ENCODE assay signal across 15 mouse cellular contexts in genomic region chr8:92167340-92167783, GRCm38 (mm10).
DNase-seq lines count a peak whose midpoint lies in the region; ATAC-seq and TF ChIP-seq lines count a peak whose summit lies in the region.
"Had no signal": no experiment of that assay in that cellular context is flagged by ENCODE, and none has a peak within 500 bp of the region (broad histone marks: within the 10 kb centered on the region; RNA-seq: fewer than 3 reads in every experiment).

No protein-coding gene starts in this region.

- DNase-seq in heart, embryonic 10.5 days (ENCODE audit: low spot score) = no peak
- no peak for DNase-seq in heart, postnatal 36 days
- peak; percentile 32 for DNase-seq in liver, adult 2 months (ENCODE audit: extremely low read depth, low read depth, low spot score)
- DNase-seq in liver, embryonic 11.5 days (ENCODE audit: low spot score) = no peak
- peak; percentile 69 for DNase-seq in forebrain, embryonic 11.5 days (ENCODE audit: low spot score)
- DNase-seq in midbrain, embryonic 14.5 days = peak; percentile 39
- DNase-seq in adrenal gland, adult 8-10 months = no peak
- no peak for DNase-seq in adrenal gland, adult 18-20 months (ENCODE audit: low spot score in 2 of 2)
- DNase-seq: adrenal gland, postnatal 14 days; gastrocnemius, postnatal 14 days; lung, postnatal 10 days had no signal

- no peaks in the 10 kb centered on the region for H3K79me2 ChIP-seq in liver, adult 2 months (ENCODE audit: control insufficient read depth, insufficient read depth, low read length)

- no peak overlapping the region for H3K4me2 ChIP-seq in liver, embryonic 11.5 days
- H3K4me2 ChIP-seq in forebrain, embryonic 11.5 days (ENCODE audit: low read depth, low read length, severe bottlenecking) = peak overlapping the region; percentile 18; the same call in 1 of the 2 replicates
- no peak overlapping the region for H3K4me2 ChIP-seq in midbrain, embryonic 14.5 days (ENCODE audit: low read length)
- H3K4me2 ChIP-seq: heart, embryonic 13.5 days; midbrain, embryonic 12.5 days had no signal

- intact Hi-C loops in heart, postnatal 36 days (cut with DNase I) = no loop called here

- ATAC-seq in liver, embryonic 11.5 days (replicated peaks; ENCODE audit: low FRiP score) = no peak
- peak; percentile 80 for ATAC-seq in forebrain, embryonic 11.5 days (replicated peaks; ENCODE audit: low FRiP score)
- no peak for ATAC-seq in midbrain, embryonic 14.5 days (ENCODE audit: low FRiP score, low TSS enrichment)
- ATAC-seq: intestine, postnatal 0 days had no signal

- H3K9me3 ChIP-seq in heart, embryonic 10.5 days = no peaks in the 10 kb centered on the region
- no peaks in the 10 kb centered on the region for H3K9me3 ChIP-seq in liver, embryonic 11.5 days (ENCODE audit: control insufficient read depth, low read length)
- no peaks in the 10 kb centered on the region for H3K9me3 ChIP-seq in forebrain, embryonic 11.5 days (ENCODE audit: control insufficient read depth, low read length)
- H3K9me3 ChIP-seq in midbrain, embryonic 14.5 days (ENCODE audit: control insufficient read depth, low read length) = no peaks in the 10 kb centered on the region
- H3K9me3 ChIP-seq: heart, embryonic 13.5 days; midbrain, embryonic 12.5 days had no signal

- 49% methylated on average over 4 of the region's 4 CpGs for WGBS in heart, embryonic 10.5 days
- WGBS in liver, adult 2 months = 30% methylated on average over 4 of the region's 4 CpGs
- 49% methylated on average over 4 of the region's 4 CpGs for WGBS in liver, embryonic 11.5 days
- 15% methylated on average over 4 of the region's 4 CpGs for WGBS in forebrain, embryonic 11.5 days
- WGBS in midbrain, embryonic 14.5 days = 35% methylated on average over 4 of the region's 4 CpGs

- H3K27me3 ChIP-seq in heart, embryonic 10.5 days (ENCODE audit: insufficient read depth, poor library complexity, severe bottlenecking) = 0 out of 2 replicates have a peak, but pooled peaks cover 8% of the 10 kb centered on the region
- no peaks in the 10 kb centered on the region for H3K27me3 ChIP-seq in liver, adult 2 months (ENCODE audit: control insufficient read depth, insufficient read depth, low read length)
- no peaks in the 10 kb centered on the region for H3K27me3 ChIP-seq in liver, embryonic 11.5 days (replicated peaks; ENCODE audit: control insufficient read depth, insufficient read depth, low read length)
- peaks cover 35% of the 10 kb centered on the region for H3K27me3 ChIP-seq in forebrain, embryonic 11.5 days (ENCODE audit: control insufficient read depth, insufficient read depth, low read length)
- no peaks in the 10 kb centered on the region for H3K27me3 ChIP-seq in midbrain, embryonic 14.5 days (ENCODE audit: control insufficient read depth, insufficient read depth, low read length)

- TF ChIP-seq CTCF in liver, adult 2 months (IDR thresholded peaks at IDR 0.05; ENCODE audit: low read depth, low read length) = no peak

- no peaks in the 10 kb centered on the region for H3K36me3 ChIP-seq in heart, embryonic 10.5 days
- H3K36me3 ChIP-seq in liver, adult 2 months (ENCODE audit: control insufficient read depth, insufficient read depth, low read length) = no peaks in the 10 kb centered on the region
- H3K36me3 ChIP-seq in liver, embryonic 11.5 days (ENCODE audit: control insufficient read depth, insufficient read depth, low read length) = no peaks in the 10 kb centered on the region
- no peaks in the 10 kb centered on the region for H3K36me3 ChIP-seq in forebrain, embryonic 11.5 days (ENCODE audit: control insufficient read depth, insufficient read depth, low read length)
- H3K36me3 ChIP-seq in midbrain, embryonic 14.5 days (ENCODE audit: control insufficient read depth, insufficient read depth, low read length) = no peaks in the 10 kb centered on the region
- H3K36me3 ChIP-seq: heart, embryonic 13.5 days; midbrain, embryonic 12.5 days had no signal

- H3K4me3 ChIP-seq in heart, embryonic 10.5 days = no peak overlapping the region
- no peak overlapping the region for H3K4me3 ChIP-seq in liver, adult 2 months (ENCODE audit: insufficient read depth, low read depth, low read length)
- H3K4me3 ChIP-seq in liver, embryonic 11.5 days (ENCODE audit: low read depth, low read length) = no peak overlapping the region
- no peak overlapping the region for H3K4me3 ChIP-seq in forebrain, embryonic 11.5 days (ENCODE audit: low read depth, low read length)
- H3K4me3 ChIP-seq in midbrain, embryonic 14.5 days (replicated peaks; ENCODE audit: low read depth, low read length) = no peak overlapping the region
- H3K4me3 ChIP-seq: heart, embryonic 13.5 days; midbrain, embryonic 12.5 days had no signal

- H3K27ac ChIP-seq in heart, embryonic 10.5 days = 0 out of 2 replicates have a peak overlapping the region, but pooled peaks have one; percentile 0
- no peak overlapping the region for H3K27ac ChIP-seq in liver, adult 2 months (replicated peaks; ENCODE audit: insufficient read depth, low read depth, low read length)
- no peak overlapping the region for H3K27ac ChIP-seq in liver, embryonic 11.5 days (ENCODE audit: low read depth, low read length)
- H3K27ac ChIP-seq in forebrain, embryonic 11.5 days (ENCODE audit: low read depth, low read length) = no peak overlapping the region
- H3K27ac ChIP-seq in midbrain, embryonic 14.5 days (replicated peaks; ENCODE audit: low read depth, low read length) = no peak overlapping the region
- H3K27ac ChIP-seq: heart, embryonic 13.5 days; liver, embryonic 14.5 days; midbrain, embryonic 12.5 days had no signal

- H3K9ac ChIP-seq in liver, adult 2 months (ENCODE audit: low read depth, low read length) = no peak overlapping the region
- no peak overlapping the region for H3K9ac ChIP-seq in liver, embryonic 11.5 days (ENCODE audit: low read depth, low read length)
- H3K9ac ChIP-seq in forebrain, embryonic 11.5 days (ENCODE audit: low read length) = no peak overlapping the region
- H3K9ac ChIP-seq in midbrain, embryonic 14.5 days (replicated peaks; ENCODE audit: low read length) = no peak overlapping the region
- H3K9ac ChIP-seq: heart, embryonic 13.5 days; liver, embryonic 14.5 days; midbrain, embryonic 12.5 days had no signal

- no peak for TF ChIP-seq POLR2A in liver, adult 2 months (IDR thresholded peaks at IDR 0.05; ENCODE audit: extremely low read depth, insufficient read depth, low read length)

- H3K4me1 ChIP-seq in heart, embryonic 10.5 days = peaks cover 19% of the 10 kb centered on the region
- H3K4me1 ChIP-seq in liver, adult 2 months (ENCODE audit: control insufficient read depth, insufficient read depth, low read length) = no peaks in the 10 kb centered on the region
- no peaks in the 10 kb centered on the region for H3K4me1 ChIP-seq in liver, embryonic 11.5 days (replicated peaks; ENCODE audit: control insufficient read depth, insufficient read depth, low read length)
- H3K4me1 ChIP-seq in forebrain, embryonic 11.5 days (replicated peaks; ENCODE audit: control insufficient read depth, insufficient read depth, low read length) = peaks cover 7% of the 10 kb centered on the region
- H3K4me1 ChIP-seq in midbrain, embryonic 14.5 days (ENCODE audit: control insufficient read depth, insufficient read depth, low read length) = no peaks in the 10 kb centered on the region; the same call in 1 of the 2 replicates

Comparison
In these comparisons a context has a peak if more than half of its experiments do, and no peak if none do; other contexts are left out.
1. DNase-seq: peak in liver, adult 2 months (single experiment), forebrain, embryonic 11.5 days (single experiment) and midbrain, embryonic 14.5 days (single experiment); none in heart, embryonic 10.5 days (single experiment), heart, postnatal 36 days (0 of 2), liver, embryonic 11.5 days (single experiment), adrenal gland, adult 8-10 months (single experiment) and adrenal gland, adult 18-20 months (0 of 2).